Mouse (Mus musculus): ENCODE data around the gene Otud7b. TPM values are rescaled to one million over a fixed set of nuclear protein-coding genes. Genes with fewer than 3 reads are reported as not detected.
"Not testable (repeated sequence)": the region's sequence is repeated elsewhere in the genome, so short reads cannot be mapped to it uniquely, and the experiment has no call there.

The Otud7b gene
- polyA plus RNA-seq, 1 experiment from 2014 or later: 7.4 TPM

GRCm38 (mm10) chr3:96170276-96170675 is 65.9 kb downstream of the Otud7b start:
- Histone ChIP-seq H3K9ac (replicated peaks) (no peak overlapping the region), H3K4me1 (ENCODE audit: insufficient read depth) (peaks cover 32% of the 10 kb centered on the region), H3K4me3 (ENCODE audit: low read depth, low read length) (no peak overlapping the region), H3K4me2 (ENCODE audit: low read depth, low read length) (no peak overlapping the region; the same call in 1 of the 2 replicates), H3K9me3 (ENCODE audit: low read length) (no peaks in the 10 kb centered on the region), H3K36me3 (replicated peaks; ENCODE audit: insufficient read depth, low read length) (peaks cover 16% of the 10 kb centered on the region), H3K27ac (ENCODE audit: low read depth) (peak overlapping the region; percentile 93), H3K27me3 (ENCODE audit: insufficient read depth, low read length) (no peaks in the 10 kb centered on the region)
- TF ChIP-seq EP300 (IDR thresholded peaks at IDR 0.05; ENCODE audit: low read depth) (no peak), CTCF (IDR thresholded peaks at IDR 0.05; ENCODE audit: low read depth) (no peak)
- no peak for DNase-seq
- WGBS (ENCODE audit: insufficient replicate concordance): 80% methylated on average over 4 of the region's 4 CpGs
- no peak for ATAC-seq

DNA sequence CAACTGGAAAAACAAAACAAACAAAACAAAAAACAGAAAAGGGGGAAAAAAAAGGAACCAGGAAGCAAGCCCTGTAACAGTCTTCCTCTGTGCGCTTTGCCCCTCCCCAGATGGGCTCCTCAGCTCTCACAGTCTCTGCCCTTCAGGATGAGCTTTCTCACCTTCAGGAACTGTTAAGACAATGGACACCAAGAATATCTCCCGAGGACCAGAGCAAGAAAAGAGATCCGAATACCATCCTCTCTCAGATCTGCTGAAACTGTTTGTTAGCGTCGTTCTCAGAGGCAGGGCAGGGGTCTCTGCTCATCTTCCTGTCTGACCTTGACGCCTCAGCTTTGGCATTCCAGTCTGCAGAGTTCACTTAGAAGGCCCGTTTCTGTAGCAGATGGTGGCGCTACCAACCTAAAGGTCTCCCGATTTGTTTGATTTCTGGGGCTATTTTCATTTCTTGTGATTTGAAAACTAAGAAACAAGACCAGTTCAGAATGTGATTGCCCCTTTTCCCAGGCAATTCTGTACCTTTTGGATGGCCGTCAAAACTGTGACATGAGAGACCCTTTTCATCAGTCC is 66.7 kb downstream of the Otud7b start:
- TF ChIP-seq EP300 (IDR thresholded peaks at IDR 0.05; ENCODE audit: low read depth) (no peak), CTCF (IDR thresholded peaks at IDR 0.05; ENCODE audit: low read depth) (no peak)
- 41% methylated on average over 10 of the region's 10 CpGs for WGBS (ENCODE audit: insufficient replicate concordance)
- Histone ChIP-seq H3K4me1 (ENCODE audit: insufficient read depth) (peaks cover 32% of the 10 kb centered on the region), H3K36me3 (replicated peaks; ENCODE audit: insufficient read depth, low read length) (peaks cover 22% of the 10 kb centered on the region), H3K9ac (replicated peaks) (peak overlapping the region; percentile 82), H3K9me3 (ENCODE audit: low read length) (no peaks in the 10 kb centered on the region), H3K4me2 (ENCODE audit: low read depth, low read length) (peak overlapping the region; percentile 84), H3K27ac (ENCODE audit: low read depth) (peak overlapping the region; percentile 93), H3K4me3 (ENCODE audit: low read depth, low read length) (peak overlapping the region; percentile 84), H3K27me3 (ENCODE audit: insufficient read depth, low read length) (no peaks in the 10 kb centered on the region)
- no peak for ATAC-seq
- DNase-seq: no peak

GRCm38 (mm10) chr3:96171583-96172196 is 67.4 kb downstream of the Otud7b start:
- 16% methylated on average over 18 of the region's 18 CpGs for WGBS (ENCODE audit: insufficient replicate concordance)
- no peak for DNase-seq
- H3K9me3 ChIP-seq (ENCODE audit: low read length): no peaks in the 10 kb centered on the region
- H3K4me1 ChIP-seq (ENCODE audit: insufficient read depth): peaks cover 32% of the 10 kb centered on the region
- H3K36me3 ChIP-seq (replicated peaks; ENCODE audit: insufficient read depth, low read length): peaks cover 26% of the 10 kb centered on the region
- peak overlapping the region; percentile 84 for H3K4me3 ChIP-seq (ENCODE audit: low read depth, low read length)
- H3K9ac ChIP-seq (replicated peaks): peak overlapping the region; percentile 82
- peak overlapping the region; percentile 93 for H3K27ac ChIP-seq (ENCODE audit: low read depth)
- ATAC-seq: peak; percentile 20
- peak overlapping the region; percentile 84 for H3K4me2 ChIP-seq (ENCODE audit: low read depth, low read length)
- H3K27me3 ChIP-seq (ENCODE audit: insufficient read depth, low read length): no peaks in the 10 kb centered on the region
- TF ChIP-seq EP300 (IDR thresholded peaks at IDR 0.05; ENCODE audit: low read depth): no peak
- TF ChIP-seq CTCF (IDR thresholded peaks at IDR 0.05; ENCODE audit: low read depth): no peak

DNA sequence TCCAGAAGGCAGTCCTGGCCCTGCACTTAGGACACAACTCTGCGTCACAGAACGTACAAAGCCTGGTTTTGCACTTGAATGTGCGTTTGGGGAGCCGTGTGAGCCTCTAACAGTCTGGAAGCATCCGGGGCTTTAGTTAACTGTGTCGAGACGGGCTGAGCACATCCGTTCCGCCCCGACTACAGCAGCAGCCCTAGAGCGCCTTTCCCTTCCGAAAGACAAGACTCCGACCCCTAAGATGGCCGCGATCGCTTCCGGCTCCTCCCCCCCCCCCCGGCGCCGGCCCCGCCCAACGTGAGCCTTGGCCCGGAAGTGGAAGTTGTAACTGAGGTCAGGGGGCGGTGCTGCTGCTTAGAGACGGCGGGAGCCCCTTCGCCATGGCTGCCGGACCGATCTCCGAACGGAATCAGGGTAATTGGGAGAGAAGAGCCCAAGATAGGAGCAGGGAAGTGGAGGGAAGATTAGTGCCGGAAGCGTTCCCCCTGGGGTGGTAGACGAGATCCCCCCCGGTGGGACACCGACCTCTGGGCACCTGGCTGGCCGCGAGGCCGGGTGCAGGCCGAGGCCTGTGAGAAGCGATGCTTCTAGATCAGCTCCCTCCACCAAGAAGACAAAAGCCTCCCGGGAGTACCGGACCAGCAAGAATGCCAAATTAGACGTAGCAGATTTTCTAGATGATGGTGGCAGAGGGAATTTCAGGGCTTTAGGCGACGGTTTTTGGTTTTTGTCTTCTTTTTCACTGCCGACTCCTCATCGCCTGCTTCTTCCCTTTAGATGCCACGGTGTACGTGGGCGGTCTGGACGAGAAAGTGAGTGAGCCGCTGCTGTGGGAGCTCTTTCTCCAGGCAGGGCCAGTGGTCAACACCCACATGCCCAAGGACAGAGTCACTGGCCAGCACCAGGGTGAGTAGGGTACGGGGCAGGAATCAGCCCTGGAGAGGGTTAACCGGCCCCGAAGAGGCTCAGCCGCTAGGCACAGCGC is 68.2 kb downstream of the Otud7b start, which contains the start of gene Sf3b4:
Gene Sf3b4 (plus strand): TSS at position 136 of the 982 bp plus-strand sequence.
- peak within 1 kb of the TSS; percentile 82 for H3K9ac ChIP-seq (replicated peaks)
- ATAC-seq (peak; percentile 95), DNase-seq (peak; percentile 97)
- no peaks in the 10 kb centered on the region for H3K9me3 ChIP-seq (ENCODE audit: low read length)
- peaks cover 30% of the 10 kb centered on the region for H3K36me3 ChIP-seq (replicated peaks; ENCODE audit: insufficient read depth, low read length)
- H3K4me1 ChIP-seq (ENCODE audit: insufficient read depth): peaks cover 32% of the 10 kb centered on the region
- H3K4me2 ChIP-seq (ENCODE audit: low read depth, low read length): peak within 1 kb of the TSS; percentile 84
- no peaks in the 10 kb centered on the region for H3K27me3 ChIP-seq (ENCODE audit: insufficient read depth, low read length)
- WGBS (ENCODE audit: insufficient replicate concordance): under 1% methylated on average over 56 of the region's 58 CpGs
- H3K4me3 ChIP-seq (ENCODE audit: low read depth, low read length): peak within 1 kb of the TSS; percentile 84
- TF ChIP-seq CTCF (IDR thresholded peaks at IDR 0.05; ENCODE audit: low read depth) (no peak), EP300 (IDR thresholded peaks at IDR 0.05; ENCODE audit: low read depth) (peak; percentile 64; the same call in 1 of the 2 replicates)
- peak within 1 kb of the TSS; percentile 93 for H3K27ac ChIP-seq (ENCODE audit: low read depth)

- peak overlapping the region; percentile 84 for H3K4me2 ChIP-seq (ENCODE audit: low read depth, low read length)
- H3K9me3 ChIP-seq (ENCODE audit: low read length): no peaks in the 10 kb centered on the region
- H3K27me3 ChIP-seq (ENCODE audit: insufficient read depth, low read length): no peaks in the 10 kb centered on the region
- 30% methylated on average over 7 of the region's 7 CpGs for WGBS (ENCODE audit: insufficient replicate concordance)
- peak overlapping the region; percentile 93; the same call in 1 of the 2 replicates for H3K27ac ChIP-seq (ENCODE audit: low read depth)
- TF ChIP-seq EP300 (IDR thresholded peaks at IDR 0.05; ENCODE audit: low read depth) (no peak), CTCF (IDR thresholded peaks at IDR 0.05; ENCODE audit: low read depth) (no peak)
- ATAC-seq (no peak), DNase-seq (no peak)
- H3K4me1 ChIP-seq (ENCODE audit: insufficient read depth): peaks cover 27% of the 10 kb centered on the region
- peaks cover 37% of the 10 kb centered on the region for H3K36me3 ChIP-seq (replicated peaks; ENCODE audit: insufficient read depth, low read length)
- peak overlapping the region; percentile 82 for H3K9ac ChIP-seq (replicated peaks)
- peak overlapping the region; percentile 84 for H3K4me3 ChIP-seq (ENCODE audit: low read depth, low read length)
These were observed 68.9 kb downstream of the Otud7b start for GRCm38 (mm10) chr3:96173185-96173584.

DNA sequence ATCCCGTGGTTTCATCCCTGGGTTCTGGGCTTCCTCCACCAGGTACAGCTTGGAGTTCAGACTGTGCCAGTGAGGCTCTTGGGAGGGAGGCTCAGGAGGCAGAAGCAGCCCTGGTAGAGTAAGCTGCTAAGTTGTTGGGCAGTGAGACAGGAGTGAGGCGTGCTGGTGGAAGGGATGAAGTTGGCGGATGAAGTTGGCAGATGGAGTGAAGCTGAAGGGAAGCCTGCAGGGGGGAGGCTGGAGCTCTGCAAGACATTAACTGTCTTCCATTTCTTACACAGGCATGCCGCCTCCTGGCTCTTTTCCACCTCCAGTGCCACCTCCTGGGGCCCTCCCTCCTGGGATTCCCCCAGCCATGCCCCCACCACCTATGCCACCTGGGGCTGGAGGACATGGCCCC is 69.7 kb downstream of the Otud7b start:
- H3K27ac ChIP-seq (ENCODE audit: low read depth); H3K9me3 ChIP-seq (ENCODE audit: low read length); ATAC-seq; H3K9ac ChIP-seq (replicated peaks); DNase-seq; H3K27me3 ChIP-seq (ENCODE audit: insufficient read depth, low read length); H3K4me2 ChIP-seq (ENCODE audit: low read depth, low read length); H3K4me3 ChIP-seq (ENCODE audit: low read depth, low read length): not testable (repeated sequence)
- 85% methylated on average over 4 of the region's 4 CpGs for WGBS (ENCODE audit: insufficient replicate concordance)
- Histone ChIP-seq H3K36me3 (replicated peaks; ENCODE audit: insufficient read depth, low read length) (peaks cover 42% of the 10 kb centered on the region), H3K4me1 (ENCODE audit: insufficient read depth) (peaks cover 27% of the 10 kb centered on the region)
